Mouse (Mus musculus): Measurements from ENCODE around the gene Phf3. TPM values are rescaled to one million over a fixed set of nuclear protein-coding genes. Genes with fewer than 3 reads are reported as not detected.
A peak's percentile ranks its signal among the peaks of the same experiment; 100 is the strongest.
"Not testable (repeated sequence)": the region's sequence is repeated elsewhere in the genome, so short reads cannot be mapped to it uniquely, and the experiment has no call there.

The Phf3 gene
- polyA plus RNA-seq (2015; fragmentation: Nextera tagmentation; extraction: Ambion mirVana): 33.4 and 40.0 TPM in 2 replicates

- Histone ChIP-seq H3K4me2 (replicated peaks) (peak within 1 kb of the TSS; percentile 57), H3K27ac (replicated peaks) (peak within 1 kb of the TSS; percentile 97), H3K4me1 (peaks cover 4% of the 10 kb centered on the region; the same call in 1 of the 2 replicates), H3K27me3 (no peaks in the 10 kb centered on the region), H3K4me3 (replicated peaks) (peak within 1 kb of the TSS; percentile 76), H3K9ac (peak within 1 kb of the TSS; percentile 97), H3K36me3 (no peaks in the 10 kb centered on the region), H3K9me3 (replicated peaks) (no peaks in the 10 kb centered on the region)
- WGBS: under 1% methylated on average over 78 of the region's 85 CpGs
- ATAC-seq (ENCODE audit: insufficient number of reproducible peaks, low FRiP score, low TSS enrichment, low read depth): peak; percentile 94
These were observed at the start of gene Phf3 for GRCm38 (mm10) chr1:30873541-30874260. Gene Phf3 (minus strand): TSS chr1:30873921.

DNA sequence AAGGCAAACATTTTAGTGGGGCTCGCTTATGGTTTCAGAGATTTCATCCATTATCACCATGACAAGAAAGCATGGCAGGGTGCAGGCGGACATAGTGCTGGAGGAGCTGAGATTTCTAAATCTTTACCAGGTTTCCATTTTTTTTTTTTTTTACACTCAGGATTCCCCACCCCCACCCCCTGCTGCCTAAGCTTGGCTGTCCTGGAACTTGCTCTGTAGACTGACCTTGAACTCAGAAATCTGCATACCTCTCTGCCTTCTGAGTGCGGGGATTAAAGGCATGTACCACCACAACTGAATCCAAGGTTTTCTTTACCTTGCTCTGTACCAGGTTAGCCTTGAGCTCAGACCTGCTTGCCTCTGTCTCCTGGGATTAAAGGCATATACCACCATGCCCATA is 48.5 kb upstream of the Phf3 start:
- 0 out of 2 replicates have a peak, but pooled peaks cover 7% of the 10 kb centered on the region for H3K9me3 ChIP-seq (replicated peaks)
- no peaks in the 10 kb centered on the region for H3K4me1 ChIP-seq
- H3K36me3 ChIP-seq: no peaks in the 10 kb centered on the region
- no peak overlapping the region for H3K9ac ChIP-seq
- H3K27me3 ChIP-seq: no peaks in the 10 kb centered on the region
- no peak overlapping the region for H3K4me2 ChIP-seq (replicated peaks)
- no peak overlapping the region for H3K4me3 ChIP-seq (replicated peaks)
- 82% methylated on average over 3 of the region's 3 CpGs for WGBS
- no peak for ATAC-seq (ENCODE audit: insufficient number of reproducible peaks, low FRiP score, low TSS enrichment, low read depth)
- H3K27ac ChIP-seq (replicated peaks): no peak overlapping the region

DNA sequence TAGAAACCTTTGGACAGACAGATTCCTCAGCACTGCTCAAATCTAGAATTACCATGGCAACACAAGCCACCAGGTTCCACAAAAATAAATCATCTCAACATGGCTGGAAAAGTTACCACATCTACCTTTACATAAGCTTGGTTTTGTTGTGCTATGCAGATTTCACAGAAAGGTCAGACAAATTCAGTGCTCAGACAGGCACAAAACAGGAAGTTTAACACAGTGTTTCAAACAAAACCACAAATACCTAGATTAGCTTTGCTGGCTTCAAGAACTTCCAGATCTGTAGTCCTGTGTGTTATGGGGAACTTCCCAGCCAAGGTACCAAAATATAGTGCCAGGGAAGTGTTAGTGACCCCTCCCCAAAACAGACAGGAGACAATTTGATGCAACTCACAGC is 47.5 kb upstream of the Phf3 start:
- 0 out of 2 replicates have a peak, but pooled peaks cover 7% of the 10 kb centered on the region for H3K9me3 ChIP-seq (replicated peaks)
- H3K4me2 ChIP-seq (replicated peaks): no peak overlapping the region
- no peaks in the 10 kb centered on the region for H3K4me1 ChIP-seq
- no peak overlapping the region for H3K4me3 ChIP-seq (replicated peaks)
- H3K27me3 ChIP-seq: no peaks in the 10 kb centered on the region
- H3K9ac ChIP-seq: no peak overlapping the region
- no peak for ATAC-seq (ENCODE audit: insufficient number of reproducible peaks, low FRiP score, low TSS enrichment, low read depth)
- H3K36me3 ChIP-seq: no peaks in the 10 kb centered on the region
- H3K27ac ChIP-seq (replicated peaks): no peak overlapping the region

DNA sequence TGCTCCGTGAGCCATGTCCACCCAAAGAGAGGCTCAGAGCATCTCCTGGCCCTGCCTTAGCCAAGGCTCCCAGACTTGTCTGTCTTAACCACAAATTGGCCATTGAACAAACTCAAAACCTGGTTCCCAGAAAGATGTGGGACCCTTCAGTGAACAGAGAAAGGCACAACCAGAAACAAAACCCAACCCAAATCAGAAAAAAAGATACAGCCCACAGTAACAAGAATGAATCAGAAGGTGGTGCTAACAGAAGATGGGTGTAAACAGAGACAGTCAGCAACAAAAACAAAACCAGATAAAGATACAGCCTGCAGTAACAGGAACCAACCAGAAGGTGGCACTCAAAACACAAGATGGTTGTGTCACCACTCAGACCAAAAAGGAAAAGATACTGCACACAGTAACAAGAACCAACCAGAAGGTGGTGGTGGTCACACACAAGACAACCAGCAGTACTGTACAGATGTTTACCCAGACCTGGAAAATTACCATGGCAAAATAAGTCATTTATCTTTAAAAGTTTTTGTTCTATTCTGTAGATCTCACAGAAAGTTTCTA is 47.0 kb upstream of the Phf3 start:
- 0 out of 2 replicates have a peak, but pooled peaks cover 7% of the 10 kb centered on the region for H3K9me3 ChIP-seq (replicated peaks)
- no peak overlapping the region for H3K4me3 ChIP-seq (replicated peaks)
- H3K4me1 ChIP-seq: no peaks in the 10 kb centered on the region
- H3K27ac ChIP-seq (replicated peaks): no peak overlapping the region
- ATAC-seq (ENCODE audit: insufficient number of reproducible peaks, low FRiP score, low TSS enrichment, low read depth): no peak
- 97% methylated on average over 1 of the region's 1 CpGs for WGBS
- no peaks in the 10 kb centered on the region for H3K27me3 ChIP-seq
- H3K4me2 ChIP-seq (replicated peaks): no peak overlapping the region
- no peak overlapping the region for H3K9ac ChIP-seq
- no peaks in the 10 kb centered on the region for H3K36me3 ChIP-seq

- Histone ChIP-seq H3K9me3 (replicated peaks) (no peaks in the 10 kb centered on the region), H3K27ac (replicated peaks) (no peak overlapping the region), H3K4me3 (replicated peaks) (no peak overlapping the region), H3K9ac (no peak overlapping the region), H3K36me3 (no peaks in the 10 kb centered on the region), H3K4me2 (replicated peaks) (no peak overlapping the region), H3K27me3 (no peaks in the 10 kb centered on the region), H3K4me1 (no peaks in the 10 kb centered on the region)
- no peak for ATAC-seq (ENCODE audit: insufficient number of reproducible peaks, low FRiP score, low TSS enrichment, low read depth)
- WGBS: 65% methylated on average over 3 of the region's 3 CpGs
These were observed 36.5 kb upstream of the Phf3 start for GRCm38 (mm10) chr1:30910172-30910571.

DNA sequence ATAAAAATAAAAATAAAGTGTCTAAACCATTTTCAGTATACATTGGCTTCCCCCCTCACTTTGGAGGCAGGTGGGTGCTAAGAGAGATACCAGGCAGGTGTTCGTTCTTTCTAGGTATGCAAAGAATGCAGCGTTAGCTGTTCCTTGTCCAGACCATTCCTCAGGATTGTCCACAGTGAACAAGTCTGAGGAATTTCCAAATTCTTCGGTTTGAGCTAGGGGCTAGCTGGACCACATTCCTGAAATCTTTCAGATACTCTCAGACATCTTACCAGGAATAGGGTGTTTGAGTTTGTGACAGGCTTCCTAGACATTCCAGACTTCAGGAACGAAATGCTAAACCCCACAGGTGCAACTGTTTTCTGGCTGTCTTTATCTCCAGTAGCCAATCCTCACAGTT is 35.1 kb upstream of the Phf3 start:
- 53% methylated on average over 4 of the region's 4 CpGs for WGBS
- ATAC-seq (ENCODE audit: insufficient number of reproducible peaks, low FRiP score, low TSS enrichment, low read depth): no peak

GRCm38 (mm10) chr1:30903480-30904218 is 29.9 kb upstream of the Phf3 start:
- Histone ChIP-seq H3K4me1 (no peaks in the 10 kb centered on the region), H3K4me3 (replicated peaks) (no peak overlapping the region), H3K27ac (replicated peaks) (no peak overlapping the region), H3K27me3 (no peaks in the 10 kb centered on the region), H3K9ac (no peak overlapping the region), H3K36me3 (no peaks in the 10 kb centered on the region), H3K9me3 (replicated peaks) (no peaks in the 10 kb centered on the region), H3K4me2 (replicated peaks) (no peak overlapping the region)
- WGBS: 76% methylated on average over 3 of the region's 3 CpGs
- no peak for ATAC-seq (ENCODE audit: insufficient number of reproducible peaks, low FRiP score, low TSS enrichment, low read depth)

More for the DNA sequence above, 35.1 kb upstream of the Phf3 start:
- Histone ChIP-seq H3K27me3 (no peaks in the 10 kb centered on the region), H3K4me2 (replicated peaks) (no peak overlapping the region), H3K27ac (replicated peaks) (no peak overlapping the region), H3K9me3 (replicated peaks) (no peaks in the 10 kb centered on the region), H3K4me1 (no peaks in the 10 kb centered on the region), H3K4me3 (replicated peaks) (no peak overlapping the region), H3K36me3 (no peaks in the 10 kb centered on the region), H3K9ac (no peak overlapping the region)

GRCm38 (mm10) chr1:30898691-30899090 is 25.0 kb upstream of the Phf3 start:
- Histone ChIP-seq H3K36me3 (no peaks in the 10 kb centered on the region), H3K9ac (no peak overlapping the region), H3K4me2 (replicated peaks) (no peak overlapping the region), H3K27ac (replicated peaks) (no peak overlapping the region), H3K4me1 (no peaks in the 10 kb centered on the region), H3K27me3 (no peaks in the 10 kb centered on the region), H3K4me3 (replicated peaks) (no peak overlapping the region), H3K9me3 (replicated peaks) (no peaks in the 10 kb centered on the region)
- WGBS: 72% methylated on average over 2 of the region's 2 CpGs
- no peak for ATAC-seq (ENCODE audit: insufficient number of reproducible peaks, low FRiP score, low TSS enrichment, low read depth)

DNA sequence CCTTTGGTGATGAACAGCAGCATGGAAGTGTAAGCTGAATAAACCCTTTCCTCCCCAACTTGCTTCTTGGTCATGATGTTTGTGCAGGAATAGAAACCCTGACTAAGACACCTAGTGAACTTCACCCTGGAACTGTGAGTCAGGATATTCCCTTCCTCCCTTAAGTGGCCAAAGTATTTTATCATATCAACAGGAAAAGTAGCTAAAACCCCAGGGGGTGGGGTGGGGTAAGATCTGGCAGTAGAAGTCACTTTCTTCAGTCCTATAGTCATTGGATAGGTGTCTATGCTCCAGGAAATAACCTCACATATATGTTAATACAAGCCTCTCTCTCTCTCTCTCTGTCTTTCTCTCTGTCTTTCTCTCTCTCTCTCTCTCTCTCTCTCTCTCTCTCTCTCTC is 21.6 kb upstream of the Phf3 start:
- not testable (repeated sequence) for H3K27ac ChIP-seq (replicated peaks); ATAC-seq (ENCODE audit: insufficient number of reproducible peaks, low FRiP score, low TSS enrichment, low read depth); H3K4me2 ChIP-seq (replicated peaks)

GRCm38 (mm10) chr1:30883806-30884205 is 10.1 kb upstream of the Phf3 start:
- not testable (repeated sequence) for H3K4me1 ChIP-seq; H3K36me3 ChIP-seq; H3K9ac ChIP-seq; H3K9me3 ChIP-seq (replicated peaks); H3K27ac ChIP-seq (replicated peaks); H3K4me2 ChIP-seq (replicated peaks); H3K4me3 ChIP-seq (replicated peaks); ATAC-seq (ENCODE audit: insufficient number of reproducible peaks, low FRiP score, low TSS enrichment, low read depth); H3K27me3 ChIP-seq
- WGBS: 96% methylated on average over 1 of the region's 1 CpGs

More for the DNA sequence above, 21.6 kb upstream of the Phf3 start:
- not testable (repeated sequence) for H3K9ac ChIP-seq; H3K9me3 ChIP-seq (replicated peaks); H3K4me1 ChIP-seq; H3K4me3 ChIP-seq (replicated peaks); H3K27me3 ChIP-seq; H3K36me3 ChIP-seq

- H3K9me3 ChIP-seq (replicated peaks): no peaks in the 10 kb centered on the region
- H3K9ac ChIP-seq: no peak overlapping the region
- no peak for ATAC-seq (ENCODE audit: insufficient number of reproducible peaks, low FRiP score, low TSS enrichment, low read depth)
- no peaks in the 10 kb centered on the region for H3K36me3 ChIP-seq
- H3K4me1 ChIP-seq: peaks cover 4% of the 10 kb centered on the region; the same call in 1 of the 2 replicates
- H3K4me2 ChIP-seq (replicated peaks): no peak overlapping the region
- no peak overlapping the region for H3K4me3 ChIP-seq (replicated peaks)
- H3K27ac ChIP-seq (replicated peaks): no peak overlapping the region
- no peaks in the 10 kb centered on the region for H3K27me3 ChIP-seq
These were observed 2.0 kb upstream of the Phf3 start for GRCm38 (mm10) chr1:30875746-30876145.
